Mouse (Mus musculus) kidney, adult 2 months (tissue): ENCODE measurements around the gene Gm11985.

Source experiments
- CTCF ChIP-seq: fragments of 200-500 bp; conservative IDR thresholded peaks from 2 replicates; pipeline ENCODE4 v1.5.1; 2011; ENCODE audit warnings: low read depth, mild to moderate bottlenecking, control low read depth, low read length, moderate library complexity, mixed read lengths; ENCODE audit not compliant: insufficient read depth, insufficient read length
- POLR2A ChIP-seq: fragments of 200-500 bp; IDR thresholded peaks from one replicate; pipeline ENCODE4 v1.6.1; 2011; ENCODE audit warnings: low read depth, low read length, control low read depth

- TF ChIP-seq CTCF (no peak), POLR2A (no peak)
Observed at GRCm38 (mm10) chr11:7234436-7234835, 46.1 kb upstream of the Gm11985 start.
